Mouse (Mus musculus): Measurements from ENCODE around the gene Prkar1a.

DNA sequence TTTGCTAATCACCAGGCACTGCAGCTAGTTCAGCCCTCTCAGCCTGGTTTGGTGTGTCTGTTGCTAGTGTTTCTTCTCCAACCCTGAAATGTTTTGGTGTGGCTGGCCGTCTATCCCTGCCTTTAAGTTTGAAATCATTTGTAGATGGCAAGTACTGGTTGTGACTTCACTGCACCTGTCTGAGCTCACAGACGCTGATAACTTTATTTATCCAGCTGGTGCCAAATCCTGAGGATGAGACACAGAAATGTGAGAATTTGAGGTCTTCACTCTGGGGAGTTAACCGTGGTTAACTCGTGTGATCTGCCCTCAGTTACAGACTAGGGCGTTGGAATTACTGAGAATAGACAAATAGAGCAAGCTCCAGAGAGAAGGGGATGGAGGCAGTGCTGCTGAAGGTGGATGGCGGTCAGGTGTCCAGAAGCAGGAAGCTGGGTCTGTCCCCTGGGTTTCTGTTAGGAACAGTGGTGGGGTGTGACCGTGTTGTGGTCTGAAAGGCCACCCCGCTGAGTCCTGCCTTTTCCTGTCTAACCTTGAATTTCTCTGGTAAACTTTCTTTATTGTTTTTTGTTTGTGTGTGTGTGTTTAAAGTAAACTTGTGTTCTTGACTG is 19.0 kb downstream of the Prkar1a start:
- TF ChIP-seq CTCF (IDR thresholded peaks at IDR 0.05; ENCODE audit: borderline replicate concordance, insufficient read depth, low read length) (no peak), POLR2A (IDR thresholded peaks at IDR 0.05; ENCODE audit: low read depth, low read length) (no peak)
